Mouse (Mus musculus) ES-E14 (cell line): ENCODE data around the gene Herc1. TPM values are rescaled to one million over a fixed set of nuclear protein-coding genes. Genes with fewer than 3 reads are reported as not detected.

ENCODE experiments used
- DNase-seq: peaks from one replicate; pipeline ENCODE4 v3.0.0-alpha.2; 2013; ENCODE audit warnings: low read depth, low spot score
- H3K27ac ChIP-seq: 2 replicates; pipeline ENCODE4 v1.5.1; 2012; ENCODE audit warnings: low read depth, mild to moderate bottlenecking, low read length, moderate library complexity, mixed read lengths; ENCODE audit not compliant: poor library complexity, insufficient read depth, severe bottlenecking
- H3K36me3 ChIP-seq: 2 replicates; pipeline ENCODE4 v1.6.1; 2012; ENCODE audit warnings: mild to moderate bottlenecking, low read length, moderate library complexity, mixed read lengths; ENCODE audit not compliant: control insufficient read depth, poor library complexity, insufficient read depth, severe bottlenecking
- H3K4me1 ChIP-seq, 2 experiments: fragments of 150-350 bp in 1 of 2; sonication (generic) in 1 of 2; 2 replicates each; pipeline ENCODE4 v1.6.1; 2012; ENCODE audit warnings: low read length in 2 of 2, mild to moderate bottlenecking in 1 of 2, mixed read lengths in 1 of 2; ENCODE audit not compliant: control insufficient read depth in 2 of 2, insufficient read depth in 2 of 2, poor library complexity in 1 of 2
- H3K4me3 ChIP-seq, 2 experiments: fragments of 150-350 bp in 1 of 2; sonication (generic) in 1 of 2; 2 replicates each; pipeline ENCODE4 v1.5.1; 2012; ENCODE audit warnings: low read length in 2 of 2, low read depth in 1 of 2, mild to moderate bottlenecking in 1 of 2, mixed read lengths in 1 of 2; ENCODE audit not compliant: insufficient read depth in 1 of 2, poor library complexity in 1 of 2, severe bottlenecking in 1 of 2
- H3K9ac ChIP-seq: 2 replicates; pipeline ENCODE4 v1.6.1; 2012; ENCODE audit warnings: low read depth, mild to moderate bottlenecking, low read length, mixed read lengths; ENCODE audit not compliant: poor library complexity, insufficient read depth, severe bottlenecking
- H3K9me3 ChIP-seq: fragments of 150-350 bp; sonication (generic); 2 replicates; pipeline ENCODE4 v1.6.1; 2012; ENCODE audit warnings: low read depth, mild to moderate bottlenecking, low read length; ENCODE audit not compliant: control insufficient read depth, insufficient read depth
- CHD2 ChIP-seq: IDR thresholded peaks from 2 replicates; pipeline ENCODE4 v1.6.1; 2014; ENCODE audit warnings: mild to moderate bottlenecking, low read depth, low read length, inconsistent platforms
- HCFC1 ChIP-seq: IDR thresholded peaks from 2 replicates; pipeline ENCODE4 v1.6.1; 2012; ENCODE audit warnings: low read length, inconsistent platforms, borderline replicate concordance; ENCODE audit not compliant: insufficient read depth
- MAFK ChIP-seq: IDR thresholded peaks from 2 replicates; pipeline ENCODE4 v1.6.1; 2014; ENCODE audit warnings: mild to moderate bottlenecking, low read depth, low read length, inconsistent platforms; ENCODE audit not compliant: insufficient read depth
- ZC3H11A ChIP-seq: IDR thresholded peaks from 2 replicates; pipeline ENCODE4 v1.6.1; 2012; ENCODE audit warnings: low read depth, mild to moderate bottlenecking, inconsistent platforms, low read length, borderline replicate concordance
- ZNF384 ChIP-seq: IDR thresholded peaks from 2 replicates; pipeline ENCODE4 v1.6.1; 2012; ENCODE audit warnings: low read depth, low read length, inconsistent platforms
- in situ Hi-C, 2 experiments: fragments of 600-800 bp; cut with MboI; formaldehyde crosslinking; loops; one replicate each; pipeline ENCODE4 v1.15.1; 2025; ENCODE audit warnings: low sequenced_read_pairs in 2 of 2, inconsistent platforms in 1 of 2; ENCODE audit not compliant: unreplicated experiment in 2 of 2
- total RNA-seq: library from RNA; depleted of rRNA; stranded (reverse); fragments of 300-350 nt; gene quantifications from 2 replicates; pipeline ENCODE4 v1.2.3, GENCODE M21; 2012

Gene Herc1
- total RNA-seq, 1 experiment: 43.3 TPM

GRCm38 (mm10) chr9:66322010-66322931 is 28.0 kb upstream of the Herc1 start:
- no peak for DNase-seq
- TF ChIP-seq ZNF384 (no peak), HCFC1 (no peak), CHD2 (no peak), ZC3H11A (no peak), MAFK (no peak)
- Histone ChIP-seq H3K27ac (no peak overlapping the region), H3K36me3 (no peaks in the 10 kb centered on the region), H3K9me3 (no peaks in the 10 kb centered on the region), H3K9ac (no peak overlapping the region), H3K4me3 (no peak overlapping the region), H3K4me1 (no peaks in the 10 kb centered on the region)
- in situ Hi-C loops: no loop called here

DNA sequence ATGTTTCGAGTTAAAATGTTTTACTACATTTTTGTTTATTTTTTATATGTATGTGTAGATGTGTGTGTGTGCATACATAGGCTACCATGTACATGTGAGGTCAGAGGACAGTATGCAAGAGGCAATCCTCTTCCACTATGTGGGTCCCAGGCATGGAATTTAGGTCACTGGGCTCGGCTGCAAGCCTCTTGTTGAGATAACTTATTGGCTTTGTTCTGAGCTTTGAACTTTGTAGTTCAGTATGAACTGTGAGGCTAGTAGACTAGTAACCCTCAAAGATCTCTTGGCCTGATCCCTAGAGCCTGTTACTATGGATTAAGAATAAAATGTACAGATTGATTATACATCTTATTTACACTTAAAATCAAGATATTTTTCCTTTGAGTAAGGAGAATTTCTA is 23.4 kb upstream of the Herc1 start:
- TF ChIP-seq CHD2 (no peak), ZNF384 (no peak), MAFK (no peak), HCFC1 (no peak), ZC3H11A (no peak)
- H3K27ac ChIP-seq: no peak overlapping the region
- in situ Hi-C loops: no loop called here
- H3K4me1 ChIP-seq: no peaks in the 10 kb centered on the region
- no peak overlapping the region for H3K9ac ChIP-seq
- no peaks in the 10 kb centered on the region for H3K36me3 ChIP-seq
- H3K9me3 ChIP-seq: no peaks in the 10 kb centered on the region
- no peak for DNase-seq
- no peak overlapping the region for H3K4me3 ChIP-seq

GRCm38 (mm10) chr9:66329474-66329873 is 20.8 kb upstream of the Herc1 start:
- TF ChIP-seq CHD2 (no peak), MAFK (no peak), HCFC1 (no peak), ZC3H11A (no peak), ZNF384 (no peak)
- Histone ChIP-seq H3K27ac (no peak overlapping the region), H3K4me3 (no peak overlapping the region)

GRCm38 (mm10) chr9:66330437-66330836 is 19.8 kb upstream of the Herc1 start:
- Histone ChIP-seq H3K36me3 (no peaks in the 10 kb centered on the region), H3K4me3 (no peak overlapping the region), H3K9me3 (no peaks in the 10 kb centered on the region), H3K9ac (no peak overlapping the region), H3K4me1 (no peaks in the 10 kb centered on the region), H3K27ac (no peak overlapping the region)
- no peak for DNase-seq
- TF ChIP-seq ZNF384: no peak
- TF ChIP-seq ZC3H11A: no peak
- TF ChIP-seq MAFK: no peak
- no peak for TF ChIP-seq HCFC1
- TF ChIP-seq CHD2: no peak
- in situ Hi-C loops: no loop called here

More at GRCm38 (mm10) chr9:66329474-66329873, 20.8 kb upstream of the Herc1 start:
- Histone ChIP-seq H3K4me1 (no peaks in the 10 kb centered on the region), H3K9me3 (no peaks in the 10 kb centered on the region), H3K36me3 (no peaks in the 10 kb centered on the region), H3K9ac (no peak overlapping the region)
- in situ Hi-C loops: no loop called here
- DNase-seq: no peak
